Comparison of ENCODE assay signal across 14 mouse cellular contexts in the genomic region with DNA sequence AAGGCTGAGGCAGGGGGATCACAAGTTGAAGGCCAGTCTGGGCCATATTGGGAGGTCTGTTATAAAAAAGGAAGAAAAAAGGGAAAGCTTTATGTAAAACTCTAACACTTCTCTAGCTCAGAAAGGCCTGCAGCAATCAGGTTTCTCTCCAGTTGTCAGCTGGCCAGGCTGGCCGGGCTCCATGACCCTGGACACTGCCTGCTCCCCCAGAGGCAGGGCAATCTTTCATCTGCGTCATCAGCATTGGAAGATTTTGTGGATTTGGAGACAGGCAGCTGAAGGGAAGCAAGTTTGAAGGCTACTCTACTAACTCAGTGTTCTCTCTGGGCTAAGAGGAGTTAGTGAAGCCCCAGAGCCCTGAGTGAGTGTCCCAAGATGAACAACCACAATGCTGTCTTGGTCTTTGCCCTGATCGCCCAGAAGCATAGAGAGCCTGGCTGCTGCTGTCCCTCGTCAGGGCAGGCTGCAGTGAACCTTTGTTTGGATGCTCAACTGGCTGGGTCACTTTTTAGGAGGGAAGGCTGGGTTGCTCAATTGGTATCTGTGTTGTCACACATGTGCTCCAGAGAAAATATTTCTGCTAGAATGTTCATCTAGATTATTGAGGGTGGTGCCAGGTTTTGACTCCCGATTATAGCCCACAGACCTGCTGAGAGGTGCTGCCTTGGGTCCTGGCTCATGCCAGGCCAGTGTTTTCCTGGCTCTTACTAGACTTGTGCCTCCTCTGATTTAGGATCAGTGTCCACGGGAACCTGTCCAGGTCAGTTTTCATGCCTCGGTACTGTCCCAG. TPM values are rescaled to one million over a fixed set of nuclear protein-coding genes. Genes with fewer than 3 reads are reported as not detected.
DNase-seq lines count a peak whose midpoint lies in the region; ATAC-seq and TF ChIP-seq lines count a peak whose summit lies in the region.
"Had no signal": no experiment of that assay in that cellular context is flagged by ENCODE, and none has a peak within 500 bp of the region (broad histone marks: within the 10 kb centered on the region; RNA-seq: fewer than 3 reads in every experiment).

No protein-coding gene starts in this region.

- no peak for TF ChIP-seq CTCF in left cerebral cortex, adult 2 months (IDR thresholded peaks at IDR 0.05)

- no peak overlapping the region for H3K4me2 ChIP-seq in kidney, embryonic 14.5 days (replicated peaks; ENCODE audit: low read depth, low read length)
- no peak overlapping the region for H3K4me2 ChIP-seq in hindbrain, embryonic 14.5 days (replicated peaks)
- H3K4me2 ChIP-seq: heart, embryonic 13.5 days; neural tube, embryonic 12.5 days had no signal

- no peak overlapping the region for H3K4me3 ChIP-seq in kidney, embryonic 14.5 days (ENCODE audit: low read length)
- no peak overlapping the region for H3K4me3 ChIP-seq in hindbrain, embryonic 14.5 days (replicated peaks; ENCODE audit: low read length)
- H3K4me3 ChIP-seq in left cerebral cortex, adult 2 months, result no peak overlapping the region
- H3K4me3 ChIP-seq: heart, embryonic 13.5 days; megakaryocyte, embryonic 14.5 days; neural tube, embryonic 12.5 days had no signal

- H3K9ac ChIP-seq in kidney, embryonic 14.5 days (ENCODE audit: low read depth, low read length), result no peak overlapping the region
- H3K9ac ChIP-seq in hindbrain, embryonic 14.5 days, result no peak overlapping the region
- H3K9ac ChIP-seq: heart, embryonic 13.5 days; neural tube, embryonic 12.5 days had no signal

- H3K27me3 ChIP-seq in kidney, embryonic 14.5 days (ENCODE audit: control insufficient read depth, insufficient read depth, low read length), result no peaks in the 10 kb centered on the region
- H3K27me3 ChIP-seq in hindbrain, embryonic 14.5 days (ENCODE audit: control insufficient read depth, insufficient read depth, low read length), result no peaks in the 10 kb centered on the region
- H3K27me3 ChIP-seq: heart, embryonic 13.5 days; neural tube, embryonic 12.5 days had no signal

- no peaks in the 10 kb centered on the region for H3K9me3 ChIP-seq in kidney, embryonic 14.5 days (ENCODE audit: control insufficient read depth, low read length)
- H3K9me3 ChIP-seq in hindbrain, embryonic 14.5 days (ENCODE audit: control insufficient read depth, low read length), result no peaks in the 10 kb centered on the region
- H3K9me3 ChIP-seq: heart, embryonic 13.5 days; megakaryocyte, embryonic 14.5 days; neural tube, embryonic 12.5 days had no signal

- DNase-seq in kidney, adult 11 months, result peak; percentile 44
- peak; percentile 74 to 75 for DNase-seq in adrenal gland, adult 18-20 months (ENCODE audit: low spot score in 2 of 2)
- peak; percentile 68 for DNase-seq in heart, adult 8-10 months (ENCODE audit: low spot score)
- DNase-seq in lung, postnatal 36 days, result peak; percentile 62
- DNase-seq in hindbrain, embryonic 14.5 days (ENCODE audit: low spot score), result no peak
- no peak for DNase-seq in left cerebral cortex, adult 2 months (ENCODE audit: extremely low spot score in 1 of 2, low spot score in 2 of 2)
- DNase-seq: left cerebral cortex, postnatal 4 days; spleen, adult 18-20 months had no signal

- intact Hi-C loops in left cerebral cortex, adult 2 months (cut with DNase I), result no loop called here

- H3K36me3 ChIP-seq in kidney, embryonic 14.5 days (ENCODE audit: control insufficient read depth, insufficient read depth, low read length), result peaks cover 43% of the 10 kb centered on the region
- peaks cover 56% of the 10 kb centered on the region for H3K36me3 ChIP-seq in hindbrain, embryonic 14.5 days (replicated peaks; ENCODE audit: control insufficient read depth, insufficient read depth)

- WGBS in kidney, embryonic 14.5 days, result 82% methylated on average over 7 of the region's 7 CpGs
- WGBS in hindbrain, embryonic 14.5 days, result 92% methylated on average over 7 of the region's 7 CpGs

- H3K4me1 ChIP-seq in kidney, embryonic 14.5 days (ENCODE audit: control insufficient read depth, insufficient read depth, low read length), result no peaks in the 10 kb centered on the region
- H3K4me1 ChIP-seq in hindbrain, embryonic 14.5 days (replicated peaks; ENCODE audit: control insufficient read depth, insufficient read depth, low read length), result no peaks in the 10 kb centered on the region
- H3K4me1 ChIP-seq: heart, embryonic 13.5 days; neural tube, embryonic 12.5 days had no signal

- ATAC-seq in kidney, embryonic 14.5 days (ENCODE audit: low FRiP score, low TSS enrichment), result no peak
- no peak for ATAC-seq in hindbrain, embryonic 14.5 days (ENCODE audit: low FRiP score)
- no peak for ATAC-seq in megakaryocyte progenitor cell, adult 5-6 weeks (replicated peaks; ENCODE audit: poor library complexity)

- H3K27ac ChIP-seq in kidney, embryonic 14.5 days (ENCODE audit: low read depth, low read length), result no peak overlapping the region
- H3K27ac ChIP-seq in hindbrain, embryonic 14.5 days, result no peak overlapping the region
- no peak overlapping the region for H3K27ac ChIP-seq in left cerebral cortex, adult 2 months
- H3K27ac ChIP-seq: heart, embryonic 13.5 days; kidney, postnatal 0 days; neural tube, embryonic 12.5 days had no signal

RNA-seq across cellular contexts. Expression of gene Nadk, which starts 16.4 kb away (rescaled TPM):
- 58.7 and 99.9 TPM in 2 replicates for polyA plus RNA-seq in kidney, embryonic 14.5 days (2014; fragmentation: Nextera tagmentation; extraction: Ambion mirVana)
- total RNA-seq in adrenal gland, adult 18-20 months (2021), result 100 to 1,000 TPM; 160 to 313 TPM
- total RNA-seq in heart, adult 8-10 months (2022), result 10 to 100 TPM; 23.8 to 30.2 (median 29.1) TPM
- polyA plus RNA-seq in hindbrain, embryonic 14.5 days (2014; fragmentation: Nextera tagmentation; extraction: Ambion mirVana), result 82.9 and 92.1 TPM in 2 replicates
- 78.5 and 79.7 TPM in 2 replicates for total RNA-seq in megakaryocyte progenitor cell, adult 5-6 weeks (2015)
- total RNA-seq in megakaryocyte progenitor cell, adult 5-6 weeks (2017), result 71.3 and 72.4 TPM in 2 replicates
- 10 to 100 TPM; 55.9 to 58.2 TPM for total RNA-seq in left cerebral cortex, adult 2 months (2021)

RNA-seq across cellular contexts. Expression of gene Slc35e2, which starts 22.7 kb away (rescaled TPM):
- 7.7 and 10.3 TPM in 2 replicates for polyA plus RNA-seq in kidney, embryonic 14.5 days (2014; fragmentation: Nextera tagmentation; extraction: Ambion mirVana)
- 10 to 100 TPM; 28.6 to 35.7 TPM for total RNA-seq in adrenal gland, adult 18-20 months (2021)
- 1 to 10 TPM; 6.2 to 7.8 (median 6.9) TPM for total RNA-seq in heart, adult 8-10 months (2022)
- 19.9 and 23.6 TPM in 2 replicates for polyA plus RNA-seq in hindbrain, embryonic 14.5 days (2014; fragmentation: Nextera tagmentation; extraction: Ambion mirVana)
- total RNA-seq in megakaryocyte progenitor cell, adult 5-6 weeks (2015), result 16.8 and 20.2 TPM in 2 replicates
- 8.9 and 11.0 TPM in 2 replicates for total RNA-seq in megakaryocyte progenitor cell, adult 5-6 weeks (2017)
- total RNA-seq in left cerebral cortex, adult 2 months (2021), result 10 to 100 TPM; 47.3 to 50.5 TPM

RNA-seq across cellular contexts. Expression of gene Cdk11b, which starts 46.1 kb away (rescaled TPM):
- polyA plus RNA-seq in kidney, embryonic 14.5 days (2014; fragmentation: Nextera tagmentation; extraction: Ambion mirVana), result 51.9 and 57.0 TPM in 2 replicates
- 10 to 100 TPM; 56.8 to 62.0 TPM for total RNA-seq in adrenal gland, adult 18-20 months (2021)
- total RNA-seq in heart, adult 8-10 months (2022), result 10 to 100 TPM; 29.2 to 37.0 (median 30.2) TPM
- polyA plus RNA-seq in hindbrain, embryonic 14.5 days (2014; fragmentation: Nextera tagmentation; extraction: Ambion mirVana), result 43.2 and 47.7 TPM in 2 replicates
- 34.5 and 39.3 TPM in 2 replicates for total RNA-seq in megakaryocyte progenitor cell, adult 5-6 weeks (2015)
- total RNA-seq in megakaryocyte progenitor cell, adult 5-6 weeks (2017), result 50.7 and 56.0 TPM in 2 replicates
- total RNA-seq in left cerebral cortex, adult 2 months (2021), result 10 to 100 TPM; 46.8 to 56.0 TPM

Comparison
In these comparisons a context has a peak if more than half of its experiments do, and no peak if none do; other contexts are left out.
1. DNase-seq: peak in kidney, adult 11 months (single experiment), adrenal gland, adult 18-20 months (2 of 2), heart, adult 8-10 months (single experiment) and lung, postnatal 36 days (single experiment); none in hindbrain, embryonic 14.5 days (single experiment) and left cerebral cortex, adult 2 months (0 of 2).